Mouse (Mus musculus) frontal cortex, adult 2 months (tissue): ENCODE measurements around the gene Bcl2l13. TPM values are rescaled to one million over a fixed set of nuclear protein-coding genes. Genes with fewer than 3 reads are reported as not detected.
"Not testable (repeated sequence)": the region's sequence is repeated elsewhere in the genome, so short reads cannot be mapped to it uniquely, and the experiment has no call there.

ENCODE experiments used
- DNase-seq, 2 experiments: peaks; one replicate each; pipeline ENCODE4 v3.0.0; 2022; ENCODE audit warnings: low spot score in 1 of 2; ENCODE audit errors: extremely low spot score in 1 of 2
- polyA plus RNA-seq: library from polyadenylated mRNA; depleted of rRNA; stranded (reverse); fragments of >200 nt; gene quantifications from 2 replicates; pipeline ENCODE4 v1.2.3, GENCODE M21; 2012

Bcl2l13 gene
- polyA plus RNA-seq, 1 experiment = 23.8 TPM

DNA sequence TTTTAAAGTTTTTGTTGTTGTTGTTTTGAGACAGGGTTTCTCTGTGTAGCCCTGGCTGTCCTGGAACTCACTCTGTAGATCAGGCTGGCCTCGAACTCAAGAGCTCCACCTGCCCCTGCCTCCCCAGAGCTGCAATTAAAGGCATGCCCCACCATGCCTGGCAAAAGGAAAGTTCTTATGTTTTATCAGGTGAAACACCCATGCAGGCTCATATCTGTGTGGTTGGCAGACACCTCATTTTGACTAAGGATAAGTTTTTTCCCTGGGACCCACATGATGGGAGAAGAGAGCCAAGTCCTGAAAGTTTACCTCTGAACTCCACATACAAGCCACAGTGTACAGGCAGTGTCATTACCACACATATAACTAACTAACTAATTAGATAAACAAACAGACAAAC, 6.0 kb upstream of the Bcl2l13 start:
- DNase-seq = no peak

DNA sequence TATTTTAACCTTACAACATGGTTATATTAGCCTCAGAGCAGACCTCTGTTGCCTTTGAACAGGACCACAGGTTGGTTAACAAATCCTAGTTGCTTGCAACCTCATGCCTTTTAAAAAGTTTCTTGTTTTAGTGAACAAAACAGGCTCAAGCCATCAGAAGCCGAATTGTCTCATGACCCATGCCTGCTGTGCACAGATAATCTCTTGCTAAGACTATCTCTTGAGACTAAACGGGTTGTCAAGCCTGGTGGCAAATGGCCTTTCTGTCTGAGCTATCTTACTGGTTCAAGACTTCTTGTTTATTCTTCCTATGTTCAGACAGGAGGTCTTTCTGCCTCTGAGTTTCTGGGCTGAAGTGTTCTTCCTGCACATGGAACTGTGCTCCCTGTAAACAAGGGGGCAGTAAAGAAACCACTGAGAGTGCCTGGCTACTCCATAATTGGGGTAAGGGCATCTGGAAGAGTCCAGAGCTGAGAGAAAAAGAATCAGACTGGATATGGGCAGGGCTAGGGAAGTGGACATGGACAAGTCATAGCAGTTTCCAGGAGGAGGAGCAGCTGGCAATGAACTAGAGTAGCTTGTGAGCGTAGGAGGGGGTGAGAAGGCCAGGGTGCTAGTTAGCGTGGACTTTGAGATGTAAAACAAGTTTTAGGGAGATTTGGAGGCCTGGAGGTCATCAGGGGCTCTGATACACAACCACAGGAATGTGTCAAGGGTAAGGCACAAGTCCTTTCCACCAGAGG, 5.0 kb upstream of the Bcl2l13 start:
- no peak for DNase-seq

DNA sequence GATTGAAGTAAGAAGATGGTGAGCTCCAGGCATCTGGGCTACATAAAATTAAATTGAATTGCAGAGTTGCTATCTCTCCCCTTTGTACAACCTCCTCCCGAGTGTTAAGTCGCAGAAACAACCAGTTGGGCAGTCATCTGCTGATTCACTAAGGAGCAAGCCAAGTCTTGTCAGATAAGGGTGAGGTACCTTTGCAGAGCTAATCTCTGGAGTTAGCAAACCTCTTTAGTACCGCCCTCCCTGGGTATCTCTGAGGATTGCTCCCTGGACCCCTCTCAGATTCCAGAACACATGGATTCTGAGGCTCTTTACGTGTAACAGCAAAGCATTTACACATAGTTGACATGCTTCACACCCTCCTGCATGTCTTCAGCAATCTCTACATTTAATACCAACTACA, 3.9 kb upstream of the Bcl2l13 start:
- no peak for DNase-seq

DNA sequence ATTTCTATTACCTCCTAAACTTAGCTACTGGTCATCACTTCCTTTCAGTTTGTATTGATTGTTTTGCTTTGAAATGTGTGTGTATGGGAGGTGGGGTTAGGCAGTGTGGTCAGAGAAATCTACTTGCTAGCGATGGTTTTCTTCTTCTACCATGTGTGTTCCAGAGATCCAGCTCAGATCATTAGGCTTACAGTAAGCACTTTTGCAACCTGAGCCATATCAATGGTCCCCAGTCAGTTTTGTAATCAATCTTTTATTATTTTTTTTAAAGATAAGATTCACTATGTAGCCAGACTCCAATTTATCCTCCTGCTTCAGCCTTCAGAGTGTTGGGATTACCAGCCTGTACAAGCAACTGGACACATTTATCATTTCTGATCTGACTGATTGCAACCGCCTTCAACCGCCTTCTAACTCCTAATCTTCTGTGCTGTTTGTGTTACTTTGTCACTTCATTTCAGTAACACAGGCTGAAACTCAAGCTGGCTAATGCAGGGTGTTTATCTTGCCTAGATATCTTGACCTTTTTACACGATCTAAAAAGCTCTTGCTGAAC, 1.2 kb upstream of the Bcl2l13 start:
- no peak for DNase-seq

DNA sequence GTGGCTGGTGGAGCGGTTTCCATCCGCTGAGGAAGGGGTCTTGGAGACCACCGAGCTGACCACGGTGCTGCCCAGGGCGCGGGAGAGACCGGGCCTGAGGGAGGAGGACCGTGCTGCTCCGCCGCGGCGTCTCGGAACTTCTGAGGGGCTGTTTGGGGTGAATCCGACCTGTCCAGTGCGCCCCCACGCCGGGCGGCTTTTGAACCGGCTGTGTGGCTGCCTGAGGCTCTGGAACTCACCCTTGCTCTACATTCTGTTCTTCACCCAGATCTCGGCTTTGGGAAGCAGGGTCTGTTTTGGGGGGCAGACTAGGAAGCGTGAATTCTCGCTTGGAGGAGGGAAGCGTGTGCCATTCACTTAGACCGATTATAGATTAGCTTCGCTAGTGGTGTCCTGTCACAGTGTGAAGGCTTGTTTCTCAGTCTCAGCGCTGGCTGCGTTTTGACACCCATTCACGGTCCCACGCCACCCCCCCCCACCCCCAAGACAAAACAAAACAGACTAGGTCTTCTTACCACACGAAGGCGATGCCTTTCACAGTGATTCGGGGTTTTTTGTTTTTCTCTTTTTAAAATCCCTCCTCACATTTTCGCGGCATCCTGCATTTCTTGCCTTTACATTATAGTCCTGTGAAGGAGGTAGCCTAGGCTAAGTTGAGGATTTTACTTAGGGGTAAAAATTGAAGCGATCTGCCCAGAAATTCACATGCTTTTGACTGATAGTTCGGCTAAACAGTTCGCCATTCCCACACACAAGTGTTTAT, 558 bp downstream of the Bcl2l13 start:
- DNase-seq = peak in 1 of 2 experiments; percentile 28

DNA sequence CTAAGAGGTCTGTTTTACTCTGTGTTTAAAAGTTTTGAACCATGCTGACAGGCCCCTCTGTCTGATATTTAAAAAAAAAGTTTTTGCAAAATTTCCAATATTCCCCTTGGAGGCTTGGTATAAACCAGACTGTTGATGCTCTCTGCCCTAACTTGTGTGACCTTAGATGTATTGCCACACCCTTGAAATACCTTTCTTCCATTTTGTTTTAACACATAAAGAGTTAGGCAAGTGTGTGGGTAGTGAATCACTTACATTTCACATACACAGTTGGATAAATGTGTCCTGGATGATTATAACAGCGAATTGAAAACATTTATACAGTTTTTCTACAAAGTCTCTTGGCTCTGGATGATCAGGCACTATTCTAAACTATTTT, 1.1 kb downstream of the Bcl2l13 start:
- no peak for DNase-seq

DNA sequence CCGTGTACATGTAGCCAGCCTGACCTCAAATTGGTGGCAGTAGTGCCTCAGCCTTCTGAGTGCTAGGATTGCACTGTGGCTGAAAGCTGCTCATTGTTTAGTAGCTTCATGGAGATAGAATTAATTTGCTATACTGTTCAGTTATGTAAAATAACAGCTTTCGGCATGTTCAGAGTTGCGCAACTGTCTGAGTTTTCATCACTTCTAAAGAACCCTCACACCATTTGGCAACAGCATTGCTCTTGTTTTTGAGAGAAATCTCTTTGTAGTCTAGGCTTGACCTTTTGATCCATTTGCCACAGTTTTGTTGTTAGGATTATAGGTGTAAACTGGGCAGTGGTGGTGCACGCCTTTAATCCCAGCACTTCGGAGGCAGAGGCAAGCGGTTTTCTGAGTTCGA, 4.2 kb downstream of the Bcl2l13 start:
- no peak for DNase-seq

DNA sequence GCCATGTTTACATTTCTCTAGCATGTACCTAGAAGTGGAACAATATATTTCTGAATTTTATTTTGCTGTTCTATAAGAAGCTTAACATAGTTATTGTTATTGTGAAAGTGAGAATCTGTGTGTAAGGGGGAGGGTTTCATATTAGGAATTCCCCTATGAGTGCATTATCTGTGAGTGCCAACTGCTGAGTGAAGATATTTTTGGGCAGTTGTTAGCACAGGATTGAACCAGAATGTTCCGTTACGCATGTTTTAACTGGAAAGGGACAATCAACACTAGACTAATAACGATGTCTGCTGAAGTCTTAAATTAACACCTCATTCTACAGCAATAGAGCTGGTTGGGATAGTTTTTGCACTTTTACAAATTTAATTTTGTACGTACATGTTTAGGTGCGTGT, 5.7 kb downstream of the Bcl2l13 start:
- no peak for DNase-seq

DNA sequence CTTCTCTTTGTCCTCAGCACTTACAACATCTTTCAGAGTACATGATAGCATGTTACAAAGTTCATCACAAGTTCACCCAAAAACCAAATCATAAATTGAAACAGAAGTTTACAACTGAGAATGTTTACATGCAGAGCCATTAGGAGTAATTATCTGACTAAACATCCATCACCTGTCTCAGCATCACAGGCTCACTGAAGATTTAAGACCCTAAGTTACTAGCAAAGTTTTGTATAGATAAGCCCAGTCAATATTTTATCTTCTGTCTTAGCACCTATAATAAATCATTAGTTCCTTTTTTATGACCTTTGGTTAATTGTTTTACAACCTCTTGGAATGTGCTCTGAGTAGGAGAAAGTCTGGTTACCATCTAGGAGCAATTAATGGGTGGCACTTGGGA, 14.7 kb downstream of the Bcl2l13 start:
- not testable (repeated sequence) for DNase-seq

DNA sequence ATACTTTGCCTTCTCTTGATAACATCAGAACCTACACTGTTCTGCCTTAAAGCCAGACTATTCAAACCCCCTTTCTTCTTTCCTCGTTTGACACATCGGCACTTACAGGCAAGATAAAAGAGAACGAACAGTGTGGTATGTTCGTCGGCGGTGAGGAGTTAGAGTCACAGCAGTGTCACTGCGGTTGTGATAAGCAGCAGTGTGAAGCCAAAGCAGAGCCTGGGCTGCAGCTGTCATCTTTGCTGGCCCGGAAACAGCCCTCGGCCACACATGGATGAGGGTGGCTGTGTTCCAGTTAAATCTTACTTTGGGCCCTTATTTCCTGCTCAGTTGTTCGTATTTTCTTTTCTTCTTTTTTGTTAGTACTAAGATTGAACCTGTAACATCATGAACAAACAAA, 18.4 kb downstream of the Bcl2l13 start:
- no peak for DNase-seq

DNA sequence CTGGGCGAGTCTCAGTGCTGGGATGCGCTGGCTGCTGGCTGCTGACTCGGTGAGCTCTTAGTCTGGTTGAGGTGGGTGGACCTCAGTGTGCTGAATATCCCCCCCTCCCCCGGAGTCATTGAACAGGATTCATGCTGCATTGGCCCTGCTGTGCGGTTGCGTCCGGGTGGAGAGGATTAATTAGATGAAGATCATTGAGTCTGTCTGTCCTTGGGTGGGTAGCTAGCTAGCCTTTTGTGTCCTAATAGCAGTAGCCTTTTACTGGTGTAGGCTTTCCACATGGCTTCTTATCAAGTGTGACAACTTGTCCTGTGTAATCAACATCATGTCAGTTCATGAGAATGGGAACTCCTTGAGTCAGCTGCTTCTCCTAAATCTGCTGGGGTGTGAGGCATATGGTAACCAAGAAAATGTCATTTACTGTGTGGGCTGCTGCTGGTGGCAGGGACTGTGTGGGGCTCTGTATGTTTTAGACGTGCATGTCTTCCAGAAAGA, 22.3 kb downstream of the Bcl2l13 start:
- peak; percentile 78 to 79 for DNase-seq

DNA sequence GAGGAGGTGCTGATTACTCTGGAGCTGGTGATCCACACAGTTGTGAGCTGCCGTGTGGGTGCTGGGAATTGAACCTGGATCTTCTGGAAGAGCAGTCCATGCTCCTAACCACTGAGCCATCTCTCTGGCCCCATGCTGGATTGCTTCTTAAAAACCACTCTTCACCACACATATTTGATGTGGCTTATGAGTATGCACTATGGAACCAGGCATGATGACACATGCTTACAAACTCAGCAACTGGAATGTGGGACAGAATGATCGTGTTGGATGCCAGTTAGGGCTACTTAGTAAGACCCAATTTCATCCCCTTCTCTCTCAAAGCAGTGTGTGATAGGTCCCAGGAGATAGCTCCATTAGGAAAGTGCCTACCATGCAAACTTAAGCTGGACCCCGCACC, 24.1 kb downstream of the Bcl2l13 start:
- no peak for DNase-seq

DNA sequence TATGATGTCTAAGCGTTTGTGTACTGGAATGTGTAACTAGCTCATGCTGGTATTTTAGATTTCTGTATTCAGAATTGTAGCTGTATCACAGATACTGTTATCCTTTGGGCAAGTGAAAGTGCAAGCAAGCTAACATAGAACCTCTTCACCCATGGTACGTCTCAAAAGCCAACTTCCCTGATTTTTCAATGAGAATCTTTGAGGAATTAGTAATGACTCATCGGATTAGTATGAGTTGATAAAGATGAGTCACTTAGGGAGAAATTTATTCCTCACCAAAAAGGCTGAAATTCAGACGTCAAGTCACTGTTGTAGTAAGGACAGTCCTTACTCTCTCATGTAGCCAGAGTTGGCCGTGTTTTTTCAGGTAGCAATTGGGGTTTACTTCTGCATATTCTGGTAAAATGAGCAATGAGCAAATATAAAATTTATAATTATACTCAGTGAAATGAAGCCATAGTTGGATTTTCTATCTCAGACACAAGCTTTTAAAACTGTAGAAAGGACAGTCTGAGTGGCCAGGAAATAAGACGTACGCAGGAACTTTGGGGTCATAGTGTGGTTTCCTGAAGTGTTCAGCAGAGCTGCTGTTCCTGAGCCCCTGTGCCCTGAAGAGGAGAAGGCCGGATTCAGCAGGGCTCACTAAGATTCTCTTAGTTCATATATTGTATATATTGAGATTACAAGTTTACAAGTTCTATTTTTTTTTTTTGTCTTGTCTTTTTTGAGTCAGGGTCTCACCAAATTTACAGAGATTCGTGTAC, 30.2 kb downstream of the Bcl2l13 start:
- no peak for DNase-seq

DNA sequence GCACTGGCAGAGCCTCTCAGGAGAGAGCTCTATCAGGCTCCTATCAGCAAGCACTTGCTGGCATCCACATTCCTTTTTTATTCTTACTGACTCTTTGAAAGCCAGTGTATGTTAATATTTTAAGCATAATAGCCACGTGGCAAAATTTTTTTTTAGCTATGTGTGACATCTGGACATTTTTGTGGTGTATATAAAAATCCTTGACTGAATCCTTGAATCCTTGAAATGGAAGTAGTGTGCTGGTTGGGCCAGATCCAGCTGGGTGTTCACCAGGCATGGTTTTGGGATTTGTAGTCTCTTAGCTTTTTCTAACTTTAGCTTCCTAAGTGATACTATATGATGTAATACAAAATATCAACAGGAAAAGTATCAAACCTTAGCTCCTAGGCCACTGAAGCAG, 32.8 kb downstream of the Bcl2l13 start:
- DNase-seq = peak; percentile 27 to 58

DNA sequence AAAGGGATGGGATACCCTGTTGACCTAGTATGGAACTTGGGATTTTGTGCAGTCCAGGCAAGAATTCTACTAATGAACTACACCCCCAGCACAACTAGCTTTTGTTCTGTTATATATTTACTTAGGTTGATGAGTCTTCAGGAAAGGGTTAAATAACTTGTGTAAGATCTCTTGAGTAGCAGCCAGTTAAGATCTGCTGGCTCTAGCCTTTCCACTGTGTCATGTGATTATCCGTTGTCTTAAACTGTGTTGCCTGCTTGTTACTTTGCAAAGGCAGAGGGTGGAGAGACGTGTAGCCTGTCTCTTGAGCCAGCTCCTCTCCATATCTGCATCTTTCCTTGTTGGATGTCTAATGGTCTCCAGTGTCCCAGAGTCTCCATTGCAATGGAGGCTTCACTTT, 35.3 kb downstream of the Bcl2l13 start:
- no peak for DNase-seq

DNA sequence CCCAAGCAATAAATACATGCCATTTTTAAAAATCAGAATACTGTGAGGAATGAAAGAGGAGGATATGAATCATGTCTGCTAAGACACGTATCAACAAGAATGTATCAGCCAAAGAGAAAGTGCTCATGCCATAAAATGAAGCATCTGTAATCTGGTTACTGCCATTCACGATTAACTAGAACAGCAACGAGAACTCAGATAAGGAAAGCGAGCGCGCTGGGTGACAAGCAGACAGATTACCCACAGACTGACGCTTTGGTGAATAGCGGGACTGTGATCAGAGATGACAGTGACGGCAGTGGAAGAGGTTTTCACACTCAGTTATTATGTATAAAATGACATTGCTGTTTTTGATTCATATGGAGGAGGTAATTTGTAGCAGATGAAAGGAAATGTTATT, 37.9 kb downstream of the Bcl2l13 start:
- peak in 1 of 2 experiments; percentile 20 for DNase-seq

DNA sequence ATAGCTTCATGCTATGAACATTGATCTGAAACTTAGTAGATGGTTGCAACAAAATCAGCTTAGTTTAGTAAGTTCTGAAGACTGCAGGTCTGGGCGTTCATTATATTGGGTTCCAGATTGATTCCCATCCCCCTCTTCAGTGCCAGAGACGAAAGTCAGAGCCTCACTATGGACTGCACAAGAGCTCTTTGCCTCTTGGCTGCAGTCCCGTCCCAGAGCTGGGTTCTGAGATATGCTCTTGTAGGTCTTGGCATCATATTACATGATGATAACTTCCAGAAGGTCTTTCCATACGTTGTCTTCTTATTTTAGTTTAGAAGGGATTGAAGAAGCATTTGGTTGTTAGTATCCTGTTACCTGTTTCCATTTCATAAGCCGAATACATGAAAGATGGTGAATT, 43.0 kb downstream of the Bcl2l13 start:
- no peak for DNase-seq

DNA sequence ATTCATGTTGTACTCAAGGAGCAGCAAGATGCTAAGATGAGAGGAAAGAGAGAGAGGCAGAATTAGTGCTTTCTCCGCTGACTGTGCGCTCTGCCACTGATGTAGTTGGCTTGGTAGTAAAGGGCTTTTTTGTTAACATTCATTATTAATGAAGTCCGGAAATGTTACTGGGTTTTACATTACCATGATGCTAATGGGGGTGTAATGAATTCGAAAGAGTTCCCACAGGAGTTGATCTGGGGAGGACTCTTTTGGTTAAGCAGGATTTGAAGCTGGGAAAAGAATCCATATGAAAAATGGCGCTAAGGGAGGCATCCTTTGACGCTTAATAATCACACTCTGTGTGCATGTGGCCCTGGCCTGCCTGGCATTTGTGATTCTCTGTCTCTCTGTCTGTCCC, 48.4 kb downstream of the Bcl2l13 start:
- DNase-seq = no peak

DNA sequence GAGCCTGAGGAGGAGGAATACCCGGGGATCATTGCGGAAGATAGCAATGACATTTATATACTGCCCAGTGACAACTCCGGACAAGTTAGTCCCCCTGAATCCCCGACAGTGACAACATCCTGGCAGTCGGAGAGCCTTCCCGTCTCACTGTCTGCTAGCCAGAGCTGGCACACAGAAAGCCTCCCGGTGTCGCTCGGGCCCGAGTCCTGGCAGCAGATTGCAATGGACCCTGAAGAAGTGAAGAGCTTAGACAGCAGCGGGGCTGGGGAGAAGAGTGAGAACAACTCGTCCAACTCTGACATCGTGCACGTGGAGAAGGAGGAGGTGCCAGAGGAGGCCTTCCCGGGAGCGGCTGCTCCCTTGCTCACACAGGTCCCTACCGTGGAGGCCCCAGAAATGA, 50.7 kb downstream of the Bcl2l13 start:
- DNase-seq = no peak

DNA sequence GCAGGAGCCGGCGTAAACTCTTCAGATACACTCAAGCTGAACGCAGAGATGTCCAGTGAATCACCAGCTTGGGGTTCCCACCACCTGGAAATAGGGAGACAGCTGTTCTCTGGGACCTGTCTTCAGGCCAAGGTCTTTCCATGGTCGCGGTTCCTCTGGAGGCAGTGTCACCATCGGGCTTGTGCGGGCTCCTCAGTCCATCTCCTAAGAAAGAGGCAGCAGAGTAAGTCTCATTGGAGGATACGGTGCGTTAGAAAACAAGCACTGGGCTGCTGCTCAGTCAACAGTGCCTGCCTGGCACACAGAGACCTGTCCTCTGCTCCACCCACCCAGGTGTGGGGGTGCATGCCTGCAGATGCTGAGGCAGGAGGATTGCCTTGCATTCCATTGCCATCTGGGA, 58.1 kb downstream of the Bcl2l13 start:
- DNase-seq = no peak

DNA sequence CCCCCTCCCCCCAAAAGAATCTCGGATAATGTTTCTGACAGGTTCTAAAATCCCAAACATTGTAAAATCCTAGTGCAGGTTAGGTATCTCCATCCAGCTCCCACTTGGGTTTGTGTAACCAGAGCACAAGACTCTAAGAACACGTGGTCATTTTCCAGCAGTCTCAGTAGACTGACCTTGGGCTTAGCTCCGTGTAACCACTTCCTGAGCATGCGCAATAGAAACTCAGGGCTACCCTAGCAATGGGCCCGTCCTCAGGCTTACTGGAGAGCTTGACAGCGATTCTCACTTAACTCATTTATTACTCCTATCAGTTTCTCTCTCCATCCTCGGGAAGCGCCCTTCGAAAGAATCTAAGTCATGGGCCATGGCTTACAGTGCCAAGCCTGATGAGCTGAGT, 58.5 kb downstream of the Bcl2l13 start:
- no peak for DNase-seq
